Mouse (Mus musculus): Measurements from ENCODE around the gene Tmigd1. TPM values are rescaled to one million over a fixed set of nuclear protein-coding genes. Genes with fewer than 3 reads are reported as not detected.
A peak's percentile ranks its signal among the peaks of the same experiment; 100 is the strongest.

Gene Tmigd1
- not detected for total RNA-seq (2021)
- long read RNA-seq = 0 reads

DNA sequence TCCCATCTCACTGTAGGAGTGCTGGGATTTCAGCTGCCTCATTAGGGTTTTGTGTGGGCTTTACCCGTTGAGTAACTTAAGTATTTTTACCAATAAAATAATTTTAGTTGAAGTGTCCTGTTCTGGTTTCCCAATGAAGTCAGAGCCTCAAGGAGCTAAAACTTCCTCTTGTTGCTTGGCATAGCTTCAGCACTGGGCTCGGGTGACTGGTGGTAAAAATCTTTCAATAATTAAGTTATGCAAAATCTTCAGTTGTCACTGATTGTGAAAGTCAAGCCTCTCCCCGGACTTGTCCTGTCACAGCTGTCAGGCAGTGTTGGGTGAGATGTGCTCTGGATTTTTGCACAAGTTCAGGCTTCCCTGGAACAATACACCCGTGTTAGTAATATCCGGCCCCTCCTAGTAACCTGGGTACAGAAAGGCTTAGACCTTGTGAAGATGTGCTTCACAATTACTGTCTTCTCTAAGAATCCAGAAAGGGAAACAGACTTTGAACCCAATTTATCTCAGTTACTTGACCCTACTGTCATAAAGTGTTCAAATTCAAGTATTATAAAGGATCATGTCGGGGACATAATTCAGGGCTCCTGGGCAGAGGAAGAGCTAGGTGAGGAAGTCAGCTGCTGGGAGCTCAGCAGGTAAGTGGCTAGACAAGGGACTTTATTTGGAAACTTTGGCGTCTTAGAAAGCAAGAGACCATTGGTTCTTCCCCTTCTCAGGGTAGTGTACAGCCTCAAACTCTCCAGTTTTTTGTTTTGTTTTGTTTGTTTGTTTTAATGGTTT, at the start of gene Tmigd1:
Gene Tmigd1, plus strand, starts transcription at position 581 of the 783 bp plus-strand sequence.
- no peak for DNase-seq (ENCODE audit: low spot score in 2 of 2)

DNA sequence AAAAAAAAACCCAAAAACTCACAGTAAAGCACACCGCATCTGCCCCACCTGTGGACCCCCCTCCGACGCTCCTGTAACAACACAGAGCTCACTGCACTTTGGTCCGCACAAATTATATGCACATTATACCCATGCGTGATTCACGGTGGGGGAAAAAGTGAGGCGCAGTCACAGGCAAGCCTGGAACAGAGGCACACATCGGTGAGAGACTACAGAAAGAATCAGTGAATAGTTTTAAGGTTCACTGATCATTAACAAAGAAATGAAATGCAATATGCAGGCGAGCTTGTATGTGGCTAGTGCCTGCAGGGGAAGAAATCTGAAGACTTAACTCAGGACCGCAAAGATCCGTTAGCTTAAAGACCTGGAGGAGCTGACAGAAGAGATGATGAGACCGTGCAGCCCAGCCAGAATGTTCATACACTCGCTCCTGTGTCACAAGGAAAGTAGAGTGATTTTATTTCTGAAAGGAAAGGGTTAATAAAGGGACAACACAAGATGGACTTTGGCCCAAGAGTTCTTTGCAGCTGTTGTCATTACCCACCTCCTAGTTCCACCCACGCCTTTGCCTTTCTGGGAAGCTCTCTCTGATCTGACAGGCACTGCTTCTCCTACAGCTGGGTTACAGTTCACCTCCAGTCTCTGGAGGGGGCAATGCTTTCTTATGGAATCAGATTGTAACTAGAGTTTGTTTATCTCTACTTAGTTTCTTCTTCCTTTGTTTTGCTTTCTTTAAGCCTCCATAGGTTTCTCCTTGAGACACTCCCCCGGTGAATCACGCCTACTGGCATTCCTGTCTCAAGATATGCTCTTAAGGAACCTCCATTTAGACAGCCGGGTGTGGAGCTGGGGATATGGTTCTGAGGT, 47.3 kb upstream of the Tmigd1 start:
- DNase-seq (ENCODE audit: low spot score in 2 of 2) = peak in 1 of 2 experiments; percentile 7

DNA sequence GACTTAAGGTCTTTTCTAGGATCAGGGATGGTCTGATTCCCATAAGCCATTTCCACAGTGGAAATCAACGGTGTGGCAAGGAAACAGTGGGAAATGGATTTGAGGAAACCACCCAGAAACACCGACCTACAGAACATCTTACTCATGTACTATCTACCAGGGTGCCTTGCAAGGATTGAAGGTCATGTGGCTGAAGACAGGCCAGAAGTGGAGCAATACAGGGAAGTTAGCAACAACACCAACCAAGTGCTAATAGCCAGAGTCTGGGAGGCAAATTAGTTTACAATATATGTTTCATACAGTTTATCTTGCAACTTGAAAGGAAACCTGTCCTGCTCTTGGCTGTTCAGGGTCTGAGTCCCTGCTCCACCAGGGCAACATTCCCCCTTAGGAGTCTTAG, 45.4 kb upstream of the Tmigd1 start:
- peak in 1 of 2 experiments; percentile 1 for DNase-seq (ENCODE audit: low spot score in 2 of 2)

GRCm38 (mm10) chr11:76857111-76857510, 44.8 kb upstream of the Tmigd1 start:
- DNase-seq (ENCODE audit: low spot score in 2 of 2) = peak in 1 of 2 experiments; percentile 10

- peak in 1 of 2 experiments; percentile 4 for DNase-seq (ENCODE audit: low spot score in 2 of 2)
Observed at GRCm38 (mm10) chr11:76858781-76859180, 43.2 kb upstream of the Tmigd1 start.

- peak in 1 of 2 experiments; percentile 9 for DNase-seq (ENCODE audit: low spot score in 2 of 2)
Observed at GRCm38 (mm10) chr11:76859261-76859660, 42.7 kb upstream of the Tmigd1 start.

- no peak for DNase-seq (ENCODE audit: low spot score in 2 of 2)
Observed at GRCm38 (mm10) chr11:76861185-76861584, 40.8 kb upstream of the Tmigd1 start.

DNA sequence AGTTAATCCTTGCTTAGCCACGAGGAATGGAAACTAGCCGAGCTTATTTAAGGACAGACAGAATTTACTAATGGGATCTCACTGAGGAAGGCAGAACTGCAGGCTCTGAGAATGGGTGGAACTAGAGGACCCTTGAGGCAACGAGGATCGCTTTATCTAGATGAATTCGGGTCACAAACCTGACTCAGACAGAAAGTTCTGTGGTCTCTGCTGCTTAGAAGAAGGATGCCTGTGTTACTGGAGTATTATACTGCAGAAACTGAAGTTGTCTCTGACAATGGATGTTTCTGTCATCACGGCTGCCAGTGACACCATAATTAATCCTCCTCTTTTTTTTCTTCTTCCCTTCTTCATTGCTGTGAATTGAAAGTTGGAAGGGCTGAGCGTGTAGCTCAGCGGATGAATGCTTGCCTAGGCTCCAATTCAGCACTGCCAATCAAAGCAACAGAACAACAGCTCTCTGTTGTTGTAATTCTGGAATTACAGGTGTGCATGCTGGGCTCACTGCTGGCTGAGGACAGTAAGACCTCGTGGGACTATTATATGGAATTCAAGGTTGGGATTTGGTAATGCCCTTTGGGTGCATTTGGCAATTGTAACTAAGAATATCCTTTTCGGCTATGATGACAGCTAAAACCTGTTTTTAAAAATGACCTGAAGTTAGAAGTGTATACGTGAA, 29.3 kb upstream of the Tmigd1 start:
- DNase-seq (ENCODE audit: low spot score in 2 of 2) = no peak

DNA sequence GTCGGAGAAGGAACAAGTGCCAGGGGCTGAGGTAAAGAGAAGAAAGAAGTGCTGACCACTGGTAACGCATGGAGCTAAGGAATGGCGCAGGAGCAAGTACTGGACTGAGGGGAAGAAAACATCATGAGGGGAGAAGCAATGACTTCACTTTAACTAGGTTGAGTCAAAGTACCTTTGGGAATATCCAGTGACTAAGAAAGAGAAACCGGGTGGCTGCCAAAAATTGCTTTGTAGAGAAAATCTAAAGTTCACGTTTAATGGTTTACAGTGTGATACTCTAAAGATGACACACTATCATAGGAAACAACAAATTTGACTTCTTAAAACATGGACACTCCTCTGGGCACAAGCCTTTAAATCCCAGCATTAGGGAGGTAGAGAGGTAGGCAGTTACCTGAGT, 28.1 kb upstream of the Tmigd1 start:
- no peak for DNase-seq (ENCODE audit: low spot score in 2 of 2)

- no peak for DNase-seq (ENCODE audit: low spot score in 2 of 2)
Observed at GRCm38 (mm10) chr11:76874766-76875165, 27.2 kb upstream of the Tmigd1 start.

DNA sequence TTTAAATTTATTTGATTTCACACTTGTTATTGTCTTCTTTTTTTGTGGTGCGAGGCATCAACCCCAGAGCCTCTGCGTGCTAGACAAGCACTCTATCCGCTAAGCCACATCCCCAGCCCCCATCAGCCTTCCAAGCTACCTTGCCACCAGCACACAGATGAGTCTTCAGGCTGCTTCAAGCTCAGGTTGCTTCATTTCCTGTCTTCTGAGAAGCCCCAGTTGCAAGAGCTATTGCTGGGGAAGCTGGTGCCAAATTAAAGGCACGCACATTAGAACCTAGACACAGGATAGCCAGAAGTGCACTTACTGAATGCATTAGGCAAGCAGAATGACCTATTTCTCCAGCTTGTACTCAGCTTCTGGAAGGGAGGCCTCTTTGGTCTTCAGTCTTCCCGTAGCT, 22.1 kb upstream of the Tmigd1 start:
- DNase-seq (ENCODE audit: low spot score in 2 of 2) = no peak

DNA sequence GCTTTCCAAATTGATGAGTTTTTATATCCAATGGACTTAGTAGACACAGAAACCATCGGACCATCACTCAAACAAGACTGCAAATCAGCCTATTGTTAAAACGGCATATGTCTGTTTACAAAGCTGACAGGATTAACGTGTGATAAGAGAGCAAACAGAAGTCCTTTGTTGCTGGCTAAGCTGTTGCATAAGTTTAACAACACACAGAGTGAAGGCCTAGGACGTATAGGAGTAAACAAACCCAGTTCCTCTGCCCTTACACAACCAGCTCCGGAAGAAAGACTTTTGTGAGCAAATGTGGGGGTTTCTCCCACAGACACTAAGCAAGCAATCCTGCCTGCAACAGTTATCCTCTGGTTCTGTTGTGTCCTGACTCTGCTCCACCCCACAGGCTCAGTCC, 17.5 kb upstream of the Tmigd1 start:
- no peak for DNase-seq (ENCODE audit: low spot score in 2 of 2)

- DNase-seq (ENCODE audit: low spot score in 2 of 2) = no peak
Observed at GRCm38 (mm10) chr11:76889339-76890164, 12.4 kb upstream of the Tmigd1 start.

DNA sequence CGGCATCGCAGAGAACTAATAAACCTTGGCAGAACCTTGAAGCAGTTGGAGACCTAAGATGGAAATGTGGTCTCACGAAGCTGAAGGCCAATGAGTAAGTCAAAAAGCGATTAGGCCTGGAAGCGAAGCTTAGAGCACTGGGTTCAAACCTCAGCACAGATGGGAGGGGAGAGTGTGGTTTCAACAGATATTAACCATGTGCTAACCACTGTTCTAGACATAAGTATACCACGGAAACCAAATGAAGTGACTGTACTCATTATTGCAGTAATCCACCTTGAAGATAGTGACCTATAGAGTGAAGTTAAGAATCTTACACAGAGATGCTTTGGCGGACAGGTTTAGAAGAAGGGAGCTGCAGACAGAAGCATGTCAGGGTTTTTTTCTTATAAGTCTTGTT, 10.8 kb upstream of the Tmigd1 start:
- DNase-seq (ENCODE audit: low spot score in 2 of 2) = no peak

GRCm38 (mm10) chr11:76891738-76892349, 10.1 kb upstream of the Tmigd1 start:
- DNase-seq (ENCODE audit: low spot score in 2 of 2) = no peak

DNA sequence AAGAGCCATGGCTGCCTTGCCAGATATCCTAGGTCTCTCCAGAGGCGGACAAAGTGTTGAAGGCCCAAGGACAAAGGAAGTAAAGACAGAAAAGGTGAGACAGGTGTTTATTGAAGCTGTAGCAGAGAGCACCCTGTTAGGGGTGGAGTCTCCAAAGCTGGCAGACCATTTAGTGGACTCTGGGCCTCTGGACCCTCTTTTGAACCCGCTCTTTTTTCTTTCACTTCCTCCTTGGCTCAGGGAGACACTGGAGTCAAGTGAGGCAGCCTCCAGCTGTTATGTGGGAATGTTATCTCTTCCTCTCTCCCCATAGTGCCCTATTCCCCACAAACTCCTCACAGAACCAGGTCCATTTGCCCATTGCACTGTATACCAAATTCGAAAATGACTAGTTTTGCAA, 9.0 kb upstream of the Tmigd1 start:
- DNase-seq (ENCODE audit: low spot score in 2 of 2) = no peak

DNA sequence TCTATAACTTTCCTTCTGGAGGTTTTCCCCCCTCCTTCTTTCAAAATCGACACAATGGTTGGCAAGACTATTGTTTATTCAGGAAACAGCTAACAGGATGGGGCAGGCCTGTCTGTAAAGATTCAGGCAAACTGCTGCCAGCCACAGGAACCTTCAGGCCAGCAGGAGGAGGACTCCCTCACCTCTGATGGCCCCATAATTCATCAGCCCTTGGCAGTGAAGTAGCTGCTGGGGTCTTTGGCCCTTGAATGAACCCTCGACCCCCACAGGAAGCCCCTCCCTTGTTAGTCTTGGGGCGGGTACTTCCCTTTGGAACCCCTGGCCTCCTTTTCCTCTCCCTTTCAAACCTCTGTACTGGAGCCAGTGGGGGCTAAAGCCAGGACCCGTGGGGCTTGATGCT, 8.4 kb upstream of the Tmigd1 start:
- no peak for DNase-seq (ENCODE audit: low spot score in 2 of 2)

GRCm38 (mm10) chr11:76894240-76894639, 7.7 kb upstream of the Tmigd1 start:
- peak; percentile 51 to 52 for DNase-seq (ENCODE audit: low spot score in 2 of 2)

- no peak for DNase-seq (ENCODE audit: low spot score in 2 of 2)
Observed at GRCm38 (mm10) chr11:76896360-76896759, 5.6 kb upstream of the Tmigd1 start.

DNA sequence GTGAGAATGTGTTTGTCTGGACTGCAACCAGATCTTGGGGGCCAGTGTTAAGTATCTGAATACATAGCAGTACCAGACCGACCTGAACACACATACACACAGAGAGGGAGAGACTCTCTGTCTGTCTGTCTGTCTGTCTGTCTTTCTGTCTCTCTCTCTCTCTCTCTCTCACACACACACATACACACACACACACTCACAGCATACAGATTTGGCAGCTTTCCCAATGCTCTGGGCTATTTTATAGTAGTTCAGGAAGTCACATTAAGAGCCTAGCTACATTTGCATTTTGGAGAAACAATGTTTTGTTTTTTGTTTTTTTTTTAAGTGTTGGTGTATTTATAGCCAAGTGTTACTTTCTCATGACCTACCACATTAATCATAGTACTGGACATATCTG, 4.8 kb upstream of the Tmigd1 start:
- DNase-seq (ENCODE audit: low spot score in 2 of 2) = no peak
